9 mouse cellular contexts compared by ENCODE assay signal in genomic region chr15:83500352-83500751, GRCm38 (mm10). TPM values are rescaled to one million over a fixed set of nuclear protein-coding genes. Genes with fewer than 3 reads are reported as not detected.
DNase-seq lines count a peak whose midpoint lies in the region; ATAC-seq and TF ChIP-seq lines count a peak whose summit lies in the region.
"Had no signal": no experiment of that assay in that cellular context is flagged by ENCODE, and none has a peak within 500 bp of the region (broad histone marks: within the 10 kb centered on the region; RNA-seq: fewer than 3 reads in every experiment).

No protein-coding gene starts in this region.

- peaks cover 57% of the 10 kb centered on the region; the same call in 1 of the 2 replicates for H3K36me3 ChIP-seq in heart, postnatal 0 days (replicated peaks; ENCODE audit: control insufficient read depth, insufficient read depth, low read length)
- peaks cover 68% of the 10 kb centered on the region for H3K36me3 ChIP-seq in heart, embryonic 10.5 days
- peaks cover 92% of the 10 kb centered on the region for H3K36me3 ChIP-seq in midbrain, embryonic 13.5 days

- no peak overlapping the region for H3K27ac ChIP-seq in heart, postnatal 0 days (ENCODE audit: low read depth)
- no peak overlapping the region for H3K27ac ChIP-seq in heart, embryonic 10.5 days
- no peak overlapping the region for H3K27ac ChIP-seq in midbrain, embryonic 13.5 days
- H3K27ac ChIP-seq: heart, embryonic 15.5 days had no signal

- no peak for DNase-seq in heart, postnatal 0 days (ENCODE audit: low spot score)
- no peak for DNase-seq in heart, embryonic 10.5 days (ENCODE audit: low spot score)
- peak; percentile 57 for DNase-seq in CD4-positive helper T cell, adult 2 months (ENCODE audit: low read depth, low spot score)
- no peak for DNase-seq in brain, embryonic 14.5 days (ENCODE audit: low read depth)
- DNase-seq in frontal cortex, postnatal 25 days (ENCODE audit: low spot score in 2 of 2), result no peak
- no peak for DNase-seq in left cerebral cortex, postnatal 14 days (ENCODE audit: low spot score in 2 of 2)

- TF ChIP-seq EP300 in heart, postnatal 0 days (IDR thresholded peaks at IDR 0.05; ENCODE audit: low read depth), result no peak

- intact Hi-C loops in left cerebral cortex, postnatal 14 days (cut with DNase I), result no loop called here

- no peak overlapping the region for H3K9ac ChIP-seq in heart, postnatal 0 days (replicated peaks; ENCODE audit: low read depth, low read length)
- no peak overlapping the region for H3K9ac ChIP-seq in midbrain, embryonic 13.5 days (replicated peaks)
- H3K9ac ChIP-seq: heart, embryonic 15.5 days had no signal

- no peaks in the 10 kb centered on the region for H3K27me3 ChIP-seq in heart, postnatal 0 days (ENCODE audit: control insufficient read depth, insufficient read depth, low read length)
- H3K27me3 ChIP-seq in heart, embryonic 10.5 days (ENCODE audit: insufficient read depth, poor library complexity, severe bottlenecking), result no peaks in the 10 kb centered on the region
- no peaks in the 10 kb centered on the region for H3K27me3 ChIP-seq in midbrain, embryonic 13.5 days
- H3K27me3 ChIP-seq: heart, embryonic 15.5 days had no signal

- TF ChIP-seq CTCF in heart, postnatal 0 days (IDR thresholded peaks at IDR 0.05; ENCODE audit: low read depth), result peak; percentile 51
- TF ChIP-seq CTCF in brain, embryonic 14.5 days (IDR thresholded peaks at IDR 0.05; ENCODE audit: borderline replicate concordance, extremely low read depth, insufficient read depth, insufficient read length), result peak; percentile 47; the same call in 1 of the 2 replicates

- 53% methylated on average over 3 of the region's 3 CpGs for WGBS in heart, postnatal 0 days
- 48% methylated on average over 3 of the region's 3 CpGs for WGBS in heart, embryonic 10.5 days
- 60% methylated on average over 3 of the region's 3 CpGs for WGBS in midbrain, embryonic 13.5 days

- H3K4me2 ChIP-seq in heart, postnatal 0 days (ENCODE audit: low read depth, low read length), result no peak overlapping the region
- H3K4me2 ChIP-seq in midbrain, embryonic 13.5 days (replicated peaks), result no peak overlapping the region
- H3K4me2 ChIP-seq: heart, embryonic 15.5 days had no signal

- no peaks in the 10 kb centered on the region for H3K9me3 ChIP-seq in heart, postnatal 0 days (replicated peaks; ENCODE audit: control insufficient read depth, low read length)
- H3K9me3 ChIP-seq in heart, embryonic 10.5 days, result no peaks in the 10 kb centered on the region
- no peaks in the 10 kb centered on the region for H3K9me3 ChIP-seq in midbrain, embryonic 13.5 days
- H3K9me3 ChIP-seq: heart, embryonic 15.5 days had no signal

- no peaks in the 10 kb centered on the region for H3K4me1 ChIP-seq in heart, postnatal 0 days (ENCODE audit: control insufficient read depth, insufficient read depth)
- 0 out of 2 replicates have a peak, but pooled peaks cover 7% of the 10 kb centered on the region for H3K4me1 ChIP-seq in heart, embryonic 10.5 days
- no peaks in the 10 kb centered on the region for H3K4me1 ChIP-seq in midbrain, embryonic 13.5 days (replicated peaks)
- H3K4me1 ChIP-seq: heart, embryonic 15.5 days had no signal

- ATAC-seq in heart, postnatal 0 days (ENCODE audit: insufficient read depth, low read depth), result no peak
- peak; percentile 81 for ATAC-seq in megakaryocyte progenitor cell, adult 5-6 weeks (replicated peaks; ENCODE audit: poor library complexity)
- no peak for ATAC-seq in midbrain, embryonic 13.5 days

- no peak for TF ChIP-seq POLR2A in brain, embryonic 14.5 days (IDR thresholded peaks at IDR 0.05; ENCODE audit: borderline replicate concordance, extremely low read depth, insufficient read depth, insufficient read length, poor library complexity, severe bottlenecking)

- no peak overlapping the region for H3K4me3 ChIP-seq in heart, postnatal 0 days (ENCODE audit: low read depth, low read length)
- H3K4me3 ChIP-seq in heart, embryonic 10.5 days, result no peak overlapping the region
- no peak overlapping the region for H3K4me3 ChIP-seq in midbrain, embryonic 13.5 days (replicated peaks)
- H3K4me3 ChIP-seq: heart, embryonic 15.5 days had no signal

RNA-seq across cellular contexts. Expression of gene Ttll1, which starts 10.3 kb away (rescaled TPM):
- total RNA-seq in heart, postnatal 0 days (2014; rRNA removed; ENCODE audit: low replicate concordance), result 5.8 and 10.7 TPM in 2 replicates
- polyA plus RNA-seq in heart, postnatal 0 days (2015; fragmentation: Nextera tagmentation; extraction: Ambion mirVana), result 23.2 and 25.7 TPM in 2 replicates
- polyA plus RNA-seq in heart, embryonic 10.5 days (2016; fragmentation: Nextera tagmentation; extraction: Ambion mirVana), result 23.9 and 24.6 TPM in 2 replicates
- 58.1 and 89.6 TPM in 2 replicates for polyA plus RNA-seq in brain, embryonic 14.5 days (2012; rRNA removed)
- total RNA-seq in megakaryocyte progenitor cell, adult 5-6 weeks (2015), result 6.2 and 7.6 TPM in 2 replicates
- total RNA-seq in megakaryocyte progenitor cell, adult 5-6 weeks (2017), result 2.0 and 4.9 TPM in 2 replicates
- 10 to 100 TPM; 53.9 to 56.3 TPM for total RNA-seq in left cerebral cortex, postnatal 14 days (2021)
- polyA plus RNA-seq in midbrain, embryonic 13.5 days (2015; fragmentation: Nextera tagmentation; extraction: Ambion mirVana), result 100 and 105 TPM in 2 replicates

RNA-seq across cellular contexts. Expression of gene Bik, which starts 26.3 kb away (rescaled TPM):
- 25.8 and 49.6 TPM in 2 replicates for total RNA-seq in heart, postnatal 0 days (2014; rRNA removed; ENCODE audit: low replicate concordance)
- polyA plus RNA-seq in heart, postnatal 0 days (2015; fragmentation: Nextera tagmentation; extraction: Ambion mirVana), result 33.8 and 37.7 TPM in 2 replicates
- polyA plus RNA-seq in heart, embryonic 10.5 days (2016; fragmentation: Nextera tagmentation; extraction: Ambion mirVana), result 17.4 and 29.8 TPM in 2 replicates
- polyA plus RNA-seq in brain, embryonic 14.5 days (2012; rRNA removed), result 0.71 and 1.3 TPM in 2 replicates
- total RNA-seq in megakaryocyte progenitor cell, adult 5-6 weeks (2015), result 0.15 TPM in 1 of 2 replicates, not detected in the other
- 0.25 TPM in 1 of 2 replicates, not detected in the other for total RNA-seq in megakaryocyte progenitor cell, adult 5-6 weeks (2017)
- not detected for total RNA-seq in left cerebral cortex, postnatal 14 days (2021)
- 0.80 and 1.2 TPM in 2 replicates for polyA plus RNA-seq in midbrain, embryonic 13.5 days (2015; fragmentation: Nextera tagmentation; extraction: Ambion mirVana)

RNA-seq across cellular contexts. Expression of gene Pacsin2, which starts 35.9 kb away (rescaled TPM):
- 65.0 and 78.0 TPM in 2 replicates for total RNA-seq in heart, postnatal 0 days (2014; rRNA removed; ENCODE audit: low replicate concordance)
- 53.0 and 63.3 TPM in 2 replicates for polyA plus RNA-seq in heart, postnatal 0 days (2015; fragmentation: Nextera tagmentation; extraction: Ambion mirVana)
- 81.9 and 82.4 TPM in 2 replicates for polyA plus RNA-seq in heart, embryonic 10.5 days (2016; fragmentation: Nextera tagmentation; extraction: Ambion mirVana)
- 23.7 and 31.4 TPM in 2 replicates for polyA plus RNA-seq in brain, embryonic 14.5 days (2012; rRNA removed)
- total RNA-seq in megakaryocyte progenitor cell, adult 5-6 weeks (2015), result 40.0 and 47.4 TPM in 2 replicates
- 71.7 and 101 TPM in 2 replicates for total RNA-seq in megakaryocyte progenitor cell, adult 5-6 weeks (2017)
- total RNA-seq in left cerebral cortex, postnatal 14 days (2021), result 10 to 100 TPM; 75.8 to 77.4 TPM
- polyA plus RNA-seq in midbrain, embryonic 13.5 days (2015; fragmentation: Nextera tagmentation; extraction: Ambion mirVana), result 25.4 and 27.1 TPM in 2 replicates
